Mouse (Mus musculus): ENCODE results near the gene Gm28043.

GRCm38 (mm10) chr17:29724610-29725009 lies 109.9 kb downstream of the Gm28043 start:
- TF ChIP-seq CTCF (IDR thresholded peaks at IDR 0.05), result no peak
- no peak for TF ChIP-seq EP300 (IDR thresholded peaks at IDR 0.05)

Data from lung, postnatal 0 days (tissue).